Mouse (Mus musculus) forebrain, embryonic 12.5 days (tissue): ENCODE results near the gene Axin2. TPM values are rescaled to one million over a fixed set of nuclear protein-coding genes. Genes with fewer than 3 reads are reported as not detected.
A peak's percentile ranks its signal among the peaks of the same experiment; 100 is the strongest.

Experiments
- ATAC-seq: fragments of 200-750 bp; cut with Nextera tagmentation; 2 replicates; pipeline ENCODE4 v1.8.0; 2017; ENCODE audit warnings: moderate TSS enrichment; ENCODE audit not compliant: low FRiP score
- H3K27ac ChIP-seq: fragments of 300-500 bp; sonication (generic); 2 replicates; pipeline ENCODE4 v1.5.1; 2016; ENCODE audit warnings: mild to moderate bottlenecking
- H3K27me3 ChIP-seq: fragments of 300-500 bp; sonication (generic); 2 replicates; pipeline ENCODE4 v1.6.1; 2016; ENCODE audit warnings: mild to moderate bottlenecking
- H3K36me3 ChIP-seq: fragments of 300-500 bp; sonication (generic); replicated peaks from 2 replicates; pipeline ENCODE4 v1.6.1; 2016; ENCODE audit warnings: mild to moderate bottlenecking
- H3K4me1 ChIP-seq: fragments of 300-500 bp; sonication (generic); 2 replicates; pipeline ENCODE4 v1.6.1; 2016
- H3K4me2 ChIP-seq: fragments of 300-500 bp; sonication (generic); 2 replicates; pipeline ENCODE4 v1.6.1; 2016; ENCODE audit warnings: mild to moderate bottlenecking, moderate library complexity
- H3K4me3 ChIP-seq: fragments of 300-500 bp; sonication (generic); replicated peaks from 2 replicates; pipeline ENCODE4 v1.5.1; 2016; ENCODE audit warnings: mild to moderate bottlenecking
- H3K9ac ChIP-seq: fragments of 300-500 bp; sonication (generic); 2 replicates; pipeline ENCODE4 v1.6.1; 2016; ENCODE audit warnings: mild to moderate bottlenecking
- H3K9me3 ChIP-seq: fragments of 300-500 bp; sonication (generic); 2 replicates; pipeline ENCODE4 v1.6.1; 2016
- WGBS: fragments of 180-500 bp; shearing (Covaris S2); methylation state at CpG from one replicate; pipeline ENCODE4 v1.1.7; 2016; 5-methylcytosine and 5-hydroxymethylcytosine counted together
- polyA plus RNA-seq: library from polyadenylated mRNA; unstranded; fragments of >200 nt; fragmentation: Nextera tagmentation; extraction: Ambion mirVana; gene quantifications from 2 replicates; pipeline ENCODE4 v1.2.1, GENCODE M21; 2016

The Axin2 gene
- polyA plus RNA-seq, 1 experiment from 2014 or later: 17.4 TPM

DNA sequence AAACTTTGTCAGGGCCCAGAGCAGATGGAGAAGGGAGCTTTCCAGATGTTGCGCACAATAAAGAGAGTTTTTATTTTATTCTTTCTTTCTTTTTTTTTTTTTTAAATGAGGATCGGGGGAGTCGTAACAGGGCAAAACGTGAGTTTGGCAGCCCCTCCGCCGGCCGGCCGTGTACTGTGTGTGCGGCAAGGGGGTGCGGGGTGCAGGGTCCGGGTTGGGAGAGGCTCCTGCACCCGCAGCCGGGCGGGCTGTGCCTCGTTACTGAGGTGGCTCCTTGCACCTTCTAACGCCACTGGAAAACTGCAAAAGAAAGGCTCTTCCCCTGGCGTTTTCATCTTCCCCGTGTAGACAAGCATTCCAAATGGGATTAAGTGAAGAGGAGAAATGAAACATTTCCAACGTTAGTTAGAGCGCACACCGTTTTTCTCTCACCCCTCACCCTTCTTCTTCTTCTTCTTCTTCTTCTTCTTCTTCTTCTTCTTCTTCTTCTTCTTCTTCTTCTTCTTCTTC, 28.2 kb upstream of the Axin2 start:
- Histone ChIP-seq H3K4me3 (peak overlapping the region; percentile 32), H3K9ac (peak overlapping the region; percentile 51; the same call in 1 of the 2 replicates), H3K27me3 (peaks cover 46% of the 10 kb centered on the region), H3K9me3 (no peaks in the 10 kb centered on the region), H3K4me1 (peaks cover 51% of the 10 kb centered on the region), H3K36me3 (no peaks in the 10 kb centered on the region), H3K4me2 (peak overlapping the region; percentile 58), H3K27ac (peak overlapping the region; percentile 82)
- no peak for ATAC-seq
- WGBS: 3% methylated on average over 21 of the region's 21 CpGs

DNA sequence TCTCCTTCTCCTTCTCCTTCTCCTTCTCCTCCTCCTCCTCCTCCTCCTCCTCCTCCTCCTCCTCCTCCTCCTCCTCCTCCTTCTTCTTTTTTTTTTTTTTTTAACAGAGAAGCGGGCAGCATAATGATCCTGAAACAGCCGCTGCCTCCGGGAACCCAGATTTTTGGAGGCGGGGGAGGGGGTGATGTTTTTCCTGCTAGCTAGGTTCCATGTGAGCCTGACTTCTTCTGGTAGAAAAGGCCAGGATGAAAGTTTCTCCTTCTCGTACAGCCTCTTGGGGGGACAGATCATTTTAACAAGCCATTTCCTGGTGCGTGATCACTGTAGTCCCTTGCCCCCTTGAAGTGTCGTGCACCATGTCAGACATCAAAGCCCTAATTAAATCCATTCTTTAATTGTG, 27.7 kb upstream of the Axin2 start:
- H3K4me1 ChIP-seq: peaks cover 51% of the 10 kb centered on the region
- H3K27me3 ChIP-seq: peaks cover 46% of the 10 kb centered on the region
- no peak overlapping the region for H3K9ac ChIP-seq
- H3K36me3 ChIP-seq: no peaks in the 10 kb centered on the region
- WGBS: 5% methylated on average over 7 of the region's 7 CpGs
- peak overlapping the region; percentile 42 for H3K4me2 ChIP-seq
- 0 out of 2 replicates have a peak overlapping the region, but pooled peaks have one; percentile 8 for H3K4me3 ChIP-seq
- ATAC-seq: no peak
- no peak overlapping the region for H3K27ac ChIP-seq
- H3K9me3 ChIP-seq: no peaks in the 10 kb centered on the region

DNA sequence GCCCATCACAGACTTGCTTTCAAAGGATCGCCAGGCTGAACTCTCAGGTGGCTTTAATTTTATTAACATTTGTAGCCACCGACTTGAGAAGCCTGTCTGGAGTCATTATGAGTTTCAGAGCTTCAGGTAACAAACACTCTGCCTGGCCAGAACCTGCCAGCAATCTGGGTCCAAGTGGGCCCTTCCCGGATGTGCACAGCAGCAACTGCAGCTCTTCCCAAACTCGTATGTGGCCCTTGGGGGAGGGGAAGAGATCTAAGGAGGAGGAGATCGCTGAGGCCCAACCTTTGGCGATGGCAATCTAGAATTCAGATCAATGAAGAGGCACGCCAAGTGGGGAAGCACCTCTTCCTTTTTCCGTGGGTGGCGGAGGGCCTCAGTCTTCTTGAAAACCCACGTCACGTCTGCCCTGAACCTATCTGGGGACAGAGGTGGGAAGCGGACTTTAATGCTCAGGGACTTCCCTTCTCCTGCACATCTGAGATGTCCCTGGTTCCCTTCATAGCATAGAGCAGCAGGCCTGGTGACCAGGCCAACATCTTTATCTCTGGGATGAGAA, 26.8 kb upstream of the Axin2 start:
- H3K36me3 ChIP-seq: no peaks in the 10 kb centered on the region
- H3K27ac ChIP-seq: no peak overlapping the region
- no peak overlapping the region for H3K9ac ChIP-seq
- no peak for ATAC-seq
- 35% methylated on average over 12 of the region's 12 CpGs for WGBS
- peaks cover 57% of the 10 kb centered on the region for H3K4me1 ChIP-seq
- no peaks in the 10 kb centered on the region for H3K9me3 ChIP-seq
- no peak overlapping the region for H3K4me3 ChIP-seq
- H3K27me3 ChIP-seq: peaks cover 51% of the 10 kb centered on the region
- peak overlapping the region; percentile 42 for H3K4me2 ChIP-seq

DNA sequence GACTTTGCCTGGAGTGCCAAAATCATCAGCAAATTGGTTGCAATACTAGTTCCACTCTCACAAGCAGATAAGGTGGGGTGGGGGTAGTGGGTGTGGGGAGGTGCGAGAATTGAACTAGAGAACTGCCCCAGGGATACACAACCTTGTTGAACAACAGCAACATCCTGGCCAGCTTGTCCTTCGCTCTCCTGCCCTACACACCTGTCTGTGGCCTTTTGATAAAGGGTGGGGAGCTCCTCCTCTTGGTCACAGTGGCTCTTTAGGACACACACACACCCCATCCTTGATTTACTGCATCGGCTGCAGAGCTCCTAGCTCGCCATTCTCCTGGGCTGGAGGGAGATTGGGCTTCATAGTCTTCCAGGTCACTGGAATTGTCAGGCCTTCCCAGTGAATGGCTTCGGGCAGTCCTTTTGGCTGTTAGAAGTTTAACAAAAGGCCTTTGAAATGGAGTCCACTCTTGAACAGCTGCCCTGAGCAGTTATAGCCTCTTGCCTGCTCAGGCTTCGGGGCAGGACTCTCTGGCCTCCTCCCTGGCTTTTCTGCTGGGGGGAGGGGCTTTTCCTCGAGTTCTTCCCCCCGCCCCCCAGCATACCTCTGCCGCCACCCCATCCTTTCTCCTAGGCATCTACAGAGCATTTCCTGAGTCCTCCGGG, 26.2 kb upstream of the Axin2 start:
- H3K4me3 ChIP-seq: no peak overlapping the region
- peak overlapping the region; percentile 42; the same call in 1 of the 2 replicates for H3K4me2 ChIP-seq
- no peak overlapping the region; the same call in 1 of the 2 replicates for H3K9ac ChIP-seq
- H3K27ac ChIP-seq: 0 out of 2 replicates have a peak overlapping the region, but pooled peaks have one; percentile 2
- H3K27me3 ChIP-seq: peaks cover 56% of the 10 kb centered on the region
- no peaks in the 10 kb centered on the region for H3K9me3 ChIP-seq
- H3K36me3 ChIP-seq: no peaks in the 10 kb centered on the region
- no peak for ATAC-seq
- peaks cover 57% of the 10 kb centered on the region for H3K4me1 ChIP-seq
- 22% methylated on average over 10 of the region's 10 CpGs for WGBS

DNA sequence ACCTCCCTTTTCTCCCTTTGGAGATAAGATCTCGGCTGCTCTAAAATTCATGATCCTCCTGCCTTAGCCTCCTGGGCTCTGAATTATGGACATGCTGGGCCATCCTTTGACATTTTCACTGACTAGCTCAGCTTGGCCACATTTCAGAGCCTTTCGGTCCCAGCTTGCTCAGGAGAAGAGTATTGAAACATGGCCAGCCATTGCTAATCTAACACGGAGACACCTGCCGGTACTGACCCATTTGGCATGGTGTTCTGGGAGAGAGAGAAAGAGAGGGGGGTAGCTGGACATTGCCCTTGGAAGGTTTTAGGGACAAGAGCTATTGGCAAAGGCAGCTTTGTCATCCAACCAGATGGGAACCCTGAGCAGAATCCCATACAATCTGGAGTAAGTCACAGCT, 23.1 kb upstream of the Axin2 start:
- peaks cover 50% of the 10 kb centered on the region for H3K27me3 ChIP-seq
- no peak for ATAC-seq
- no peaks in the 10 kb centered on the region for H3K9me3 ChIP-seq
- no peak overlapping the region for H3K27ac ChIP-seq
- H3K4me3 ChIP-seq: no peak overlapping the region
- no peak overlapping the region for H3K4me2 ChIP-seq
- no peaks in the 10 kb centered on the region for H3K36me3 ChIP-seq
- no peak overlapping the region for H3K9ac ChIP-seq
- H3K4me1 ChIP-seq: peaks cover 37% of the 10 kb centered on the region
- WGBS: 87% methylated on average over 4 of the region's 4 CpGs

DNA sequence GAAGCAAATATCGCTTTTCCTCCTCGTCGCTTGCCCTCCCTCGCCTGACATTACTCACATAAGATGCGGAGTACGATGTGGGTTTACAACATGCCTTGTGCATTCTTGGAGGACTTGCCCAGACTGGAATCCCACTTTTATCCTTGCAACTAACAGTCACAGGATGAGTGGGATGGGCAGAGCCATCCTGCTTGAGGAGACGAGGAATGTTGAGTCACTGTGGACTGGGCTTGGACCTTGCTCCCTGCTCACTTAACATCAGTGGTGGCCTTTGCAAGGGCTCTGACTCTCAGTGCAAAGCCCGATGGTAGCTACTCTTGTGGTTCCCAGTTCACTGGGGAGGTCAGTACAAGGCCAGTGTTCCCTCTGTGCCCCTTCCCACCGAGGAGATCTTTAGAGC, 22.1 kb upstream of the Axin2 start:
- Histone ChIP-seq H3K9ac (no peak overlapping the region), H3K9me3 (no peaks in the 10 kb centered on the region), H3K4me1 (peaks cover 29% of the 10 kb centered on the region), H3K4me2 (no peak overlapping the region), H3K27me3 (peaks cover 43% of the 10 kb centered on the region), H3K4me3 (no peak overlapping the region), H3K36me3 (no peaks in the 10 kb centered on the region), H3K27ac (no peak overlapping the region)
- WGBS: 86% methylated on average over 9 of the region's 9 CpGs
- no peak for ATAC-seq

DNA sequence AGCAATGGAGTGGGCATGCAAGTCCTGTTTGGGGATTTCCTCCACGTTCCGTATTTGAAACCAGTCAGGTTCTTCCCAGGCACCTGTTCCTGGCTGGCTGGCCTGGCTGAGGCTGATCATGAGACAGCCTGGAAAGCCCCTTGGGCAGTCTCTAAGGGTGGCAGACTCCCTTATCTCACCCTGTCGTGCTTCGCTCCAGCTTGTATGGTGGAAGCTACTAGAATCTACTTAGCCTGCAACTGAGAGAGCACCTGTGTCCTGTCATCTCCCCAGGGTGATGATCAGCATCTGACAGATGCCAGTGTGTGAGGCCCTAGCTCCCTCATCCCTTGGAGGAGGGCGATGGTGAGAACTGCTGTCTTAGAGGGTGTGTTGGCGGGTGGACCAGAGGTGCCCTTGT, 21.7 kb upstream of the Axin2 start:
- no peak overlapping the region for H3K4me2 ChIP-seq
- 91% methylated on average over 6 of the region's 6 CpGs for WGBS
- no peak overlapping the region for H3K4me3 ChIP-seq
- H3K36me3 ChIP-seq: no peaks in the 10 kb centered on the region
- peaks cover 39% of the 10 kb centered on the region for H3K27me3 ChIP-seq
- no peak overlapping the region for H3K9ac ChIP-seq
- H3K4me1 ChIP-seq: peaks cover 25% of the 10 kb centered on the region
- ATAC-seq: no peak
- H3K9me3 ChIP-seq: no peaks in the 10 kb centered on the region
- no peak overlapping the region for H3K27ac ChIP-seq

DNA sequence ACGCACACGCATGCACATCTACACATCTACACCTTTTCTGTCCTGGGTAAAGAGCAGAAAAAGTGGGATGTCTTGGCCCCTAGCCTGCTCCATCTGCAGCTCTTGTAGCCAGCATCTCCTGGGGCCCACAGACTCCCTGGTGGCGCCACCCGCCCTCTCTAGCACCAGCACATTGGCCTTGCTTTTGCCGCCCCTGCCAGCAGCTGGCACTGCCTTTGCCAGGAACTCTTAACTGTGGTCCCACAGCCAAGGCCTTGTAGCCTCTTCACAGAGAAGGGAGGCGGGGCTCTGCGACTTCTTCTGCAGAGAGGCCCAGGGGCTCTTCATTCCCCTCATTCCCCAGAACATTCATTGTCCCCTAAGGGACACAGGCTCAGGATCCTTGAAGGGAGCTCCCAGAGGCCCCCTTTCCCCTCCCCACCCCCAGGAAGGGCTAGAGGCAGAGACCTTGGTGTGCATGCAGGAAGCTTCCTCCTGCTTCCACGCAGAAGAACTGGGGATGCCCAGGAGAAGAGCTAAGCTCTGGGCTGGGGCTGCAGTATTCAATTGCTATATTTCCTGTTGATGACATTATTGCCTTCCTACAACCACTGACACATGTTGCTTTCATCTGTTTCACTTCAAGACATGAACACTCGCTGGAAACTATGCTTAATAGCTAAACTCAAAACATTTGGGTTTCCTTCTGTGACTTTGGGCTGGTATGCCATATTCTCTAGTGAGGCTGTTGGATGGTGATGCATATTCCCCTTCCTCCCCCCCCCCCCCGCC, 19.2 kb upstream of the Axin2 start:
- Histone ChIP-seq H3K9ac (no peak overlapping the region), H3K27ac (no peak overlapping the region), H3K4me2 (no peak overlapping the region), H3K4me3 (no peak overlapping the region), H3K27me3 (peaks cover 19% of the 10 kb centered on the region), H3K36me3 (no peaks in the 10 kb centered on the region), H3K4me1 (peaks cover 12% of the 10 kb centered on the region), H3K9me3 (no peaks in the 10 kb centered on the region)
- ATAC-seq: no peak
- WGBS: 83% methylated on average over 10 of the region's 10 CpGs

DNA sequence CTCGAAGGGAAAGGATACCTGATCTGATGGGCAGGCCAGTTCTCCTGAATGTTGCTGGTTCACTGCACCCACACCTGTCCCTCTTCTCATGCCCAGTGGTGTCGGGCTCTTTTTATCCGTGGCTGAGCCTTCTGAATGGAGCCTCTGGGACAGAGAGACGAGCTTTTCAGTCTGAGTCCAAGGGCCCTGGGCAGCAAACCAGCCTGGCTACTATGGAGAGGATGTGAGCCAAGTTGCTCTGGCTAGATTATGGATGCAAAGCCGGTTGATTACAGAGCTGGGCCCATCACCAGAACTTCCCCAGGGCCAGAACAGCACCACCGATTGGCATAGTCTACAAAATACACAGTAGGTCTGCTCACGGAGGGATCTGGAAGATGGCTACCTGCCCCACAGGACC, 18.5 kb upstream of the Axin2 start:
- no peak overlapping the region for H3K9ac ChIP-seq
- no peak overlapping the region for H3K4me2 ChIP-seq
- no peak for ATAC-seq

DNA sequence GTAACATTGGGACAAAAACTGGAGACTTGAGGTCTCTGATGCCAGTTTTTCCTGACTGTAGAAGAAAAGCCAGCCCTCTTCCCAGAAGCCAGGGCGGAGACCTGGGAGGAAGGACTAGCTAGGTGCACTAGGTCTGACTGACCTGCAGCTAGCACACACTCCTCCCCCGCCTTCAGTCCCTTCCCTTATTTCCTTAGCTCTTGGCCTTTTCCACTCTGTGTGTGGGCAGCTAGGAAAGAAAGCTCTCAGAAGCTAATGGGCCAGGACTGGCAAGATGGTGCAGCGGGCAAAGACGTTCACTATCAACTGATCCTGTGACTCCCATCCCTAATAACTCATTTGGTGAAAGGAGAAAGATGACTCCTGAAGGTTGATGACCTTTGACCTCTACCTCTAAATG, 17.8 kb upstream of the Axin2 start:
- H3K36me3 ChIP-seq: no peaks in the 10 kb centered on the region
- H3K27me3 ChIP-seq: peaks cover 11% of the 10 kb centered on the region
- H3K4me3 ChIP-seq: no peak overlapping the region
- no peak overlapping the region for H3K9ac ChIP-seq
- 76% methylated on average over 4 of the region's 4 CpGs for WGBS
- no peak overlapping the region for H3K27ac ChIP-seq
- ATAC-seq: no peak
- H3K4me2 ChIP-seq: no peak overlapping the region
- H3K4me1 ChIP-seq: peaks cover 12% of the 10 kb centered on the region
- H3K9me3 ChIP-seq: no peaks in the 10 kb centered on the region

More for the DNA sequence above, 18.5 kb upstream of the Axin2 start:
- WGBS: 66% methylated on average over 7 of the region's 7 CpGs
- Histone ChIP-seq H3K27me3 (peaks cover 12% of the 10 kb centered on the region), H3K9me3 (no peaks in the 10 kb centered on the region), H3K27ac (no peak overlapping the region), H3K36me3 (no peaks in the 10 kb centered on the region), H3K4me3 (no peak overlapping the region), H3K4me1 (peaks cover 12% of the 10 kb centered on the region)

DNA sequence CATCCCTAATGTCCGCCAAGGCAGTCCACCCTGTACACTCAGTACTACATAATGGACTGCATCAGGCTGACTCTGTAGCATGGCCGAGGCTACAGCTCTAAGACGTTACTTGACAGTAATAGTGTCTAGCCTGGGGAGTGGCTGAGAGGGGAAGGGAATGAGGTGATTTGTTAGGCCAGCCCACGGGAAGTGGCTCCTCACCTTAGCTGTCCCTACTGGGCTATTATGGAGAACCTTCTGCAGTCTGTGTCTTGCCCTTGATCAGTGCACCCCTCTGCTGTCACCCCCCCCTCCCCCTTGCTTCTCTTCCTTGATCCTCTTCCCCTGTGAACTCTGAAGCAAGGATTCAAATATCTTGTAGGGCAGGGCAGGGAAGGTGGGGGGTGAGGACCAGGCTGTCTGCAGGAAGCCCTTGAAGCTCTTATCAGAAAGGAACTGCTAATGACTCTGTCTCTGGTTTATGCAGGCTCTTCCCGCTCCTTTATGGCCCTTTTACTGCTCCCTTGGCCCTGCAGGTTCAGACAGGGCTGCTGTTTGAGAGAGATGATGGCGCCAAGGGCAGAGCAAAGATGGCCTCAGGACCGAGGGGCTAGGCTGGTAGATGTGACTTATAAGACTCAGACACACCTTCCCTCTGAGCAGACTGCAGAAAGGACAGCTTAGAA, 13.4 kb upstream of the Axin2 start:
- Histone ChIP-seq H3K9ac (no peak overlapping the region), H3K27ac (no peak overlapping the region), H3K4me1 (peaks cover 17% of the 10 kb centered on the region), H3K4me2 (no peak overlapping the region), H3K36me3 (no peaks in the 10 kb centered on the region), H3K4me3 (no peak overlapping the region), H3K9me3 (no peaks in the 10 kb centered on the region), H3K27me3 (peaks cover 28% of the 10 kb centered on the region)
- no peak for ATAC-seq
- WGBS: 81% methylated on average over 7 of the region's 7 CpGs
